Mouse (Mus musculus) ES-E14 (cell line): Measurements from ENCODE around the gene Hoxb3.

Experiments used
- HCFC1 ChIP-seq: IDR thresholded peaks from 2 replicates; pipeline ENCODE4 v1.6.1; 2012; ENCODE audit warnings: low read length, inconsistent platforms, borderline replicate concordance; ENCODE audit not compliant: insufficient read depth
- ZC3H11A ChIP-seq: IDR thresholded peaks from 2 replicates; pipeline ENCODE4 v1.6.1; 2012; ENCODE audit warnings: low read depth, mild to moderate bottlenecking, inconsistent platforms, low read length, borderline replicate concordance

- no peak; the same call in 1 of the 2 replicates for TF ChIP-seq ZC3H11A
- no peak for TF ChIP-seq HCFC1
These were observed 11.4 kb upstream of the Hoxb3 start for GRCm38 (mm10) chr11:96311520-96312417.
